Mouse (Mus musculus) right cerebral cortex, postnatal 36 days (tissue): ENCODE measurements around the gene Clcn3.

ENCODE experiments used
- DNase-seq, 2 experiments: peaks; one replicate each; pipeline ENCODE4 v3.0.0; 2022; ENCODE audit warnings: low spot score in 2 of 2, mixed read lengths in 1 of 2

Clcn3 gene

GRCm38 (mm10) chr8:60870231-60871193, 112.6 kb downstream of the Clcn3 start:
- DNase-seq = no peak

GRCm38 (mm10) chr8:60869761-60870160, 113.3 kb downstream of the Clcn3 start:
- DNase-seq = no peak

- no peak for DNase-seq
Measured at GRCm38 (mm10) chr8:60868236-60868965, 114.7 kb downstream of the Clcn3 start.

- DNase-seq = peak in 1 of 2 experiments; percentile 75
Measured at GRCm38 (mm10) chr8:60867468-60868115, 115.5 kb downstream of the Clcn3 start.

GRCm38 (mm10) chr8:60865504-60866114, 117.5 kb downstream of the Clcn3 start:
- DNase-seq = peak in 1 of 2 experiments; percentile 36

- no peak for DNase-seq
Measured at GRCm38 (mm10) chr8:60864875-60865274, 118.2 kb downstream of the Clcn3 start.

GRCm38 (mm10) chr8:60861783-60862182, 121.3 kb downstream of the Clcn3 start:
- no peak for DNase-seq

- no peak for DNase-seq
Measured at GRCm38 (mm10) chr8:60860749-60861148, 122.4 kb downstream of the Clcn3 start.
